Mouse (Mus musculus) midbrain, embryonic 12.5 days (tissue): Measurements from ENCODE around the gene Gns. TPM values are rescaled to one million over a fixed set of nuclear protein-coding genes. Genes with fewer than 3 reads are reported as not detected.

Experiments used
- ATAC-seq: fragments of 200-750 bp; cut with Nextera tagmentation; 2 replicates; pipeline ENCODE4 v1.8.0; 2017; ENCODE audit warnings: low read depth, moderate TSS enrichment, moderate library complexity; ENCODE audit not compliant: low FRiP score
- H3K27ac ChIP-seq: fragments of 300-500 bp; sonication (generic); replicated peaks from 2 replicates; pipeline ENCODE4 v1.5.1; 2016; ENCODE audit warnings: mild to moderate bottlenecking
- H3K27me3 ChIP-seq: fragments of 300-500 bp; sonication (generic); 2 replicates; pipeline ENCODE4 v1.6.1; 2016; ENCODE audit warnings: mild to moderate bottlenecking
- H3K36me3 ChIP-seq: fragments of 300-500 bp; sonication (generic); 2 replicates; pipeline ENCODE4 v1.6.1; 2016
- H3K4me1 ChIP-seq: fragments of 300-500 bp; sonication (generic); 2 replicates; pipeline ENCODE4 v1.6.1; 2016
- H3K4me2 ChIP-seq: fragments of 300-500 bp; sonication (generic); replicated peaks from 2 replicates; pipeline ENCODE4 v1.6.1; 2016; ENCODE audit warnings: mild to moderate bottlenecking, moderate library complexity
- H3K4me3 ChIP-seq: fragments of 300-500 bp; sonication (generic); 2 replicates; pipeline ENCODE4 v1.5.1; 2016; ENCODE audit warnings: mild to moderate bottlenecking
- H3K9ac ChIP-seq: fragments of 300-500 bp; sonication (generic); replicated peaks from 2 replicates; pipeline ENCODE4 v1.6.1; 2016; ENCODE audit warnings: mild to moderate bottlenecking, moderate library complexity
- H3K9me3 ChIP-seq: fragments of 300-500 bp; sonication (generic); 2 replicates; pipeline ENCODE4 v1.6.1; 2016; ENCODE audit warnings: mild to moderate bottlenecking
- WGBS: fragments of 180-500 bp; shearing (Covaris S2); methylation state at CpG from one replicate; pipeline ENCODE4 v1.1.7; 2016; 5-methylcytosine and 5-hydroxymethylcytosine counted together
- polyA plus RNA-seq: library from polyadenylated mRNA; unstranded; fragments of >200 nt; fragmentation: Nextera tagmentation; extraction: Ambion mirVana; gene quantifications from 2 replicates; pipeline ENCODE4 v1.2.1, GENCODE M21; 2016

Gene Gns
- polyA plus RNA-seq, 1 experiment from 2014 or later = 42.1 TPM

- Histone ChIP-seq H3K9me3 (no peaks in the 10 kb centered on the region), H3K27ac (no peak overlapping the region), H3K4me2 (no peak overlapping the region), H3K9ac (no peak overlapping the region), H3K27me3 (no peaks in the 10 kb centered on the region), H3K36me3 (no peaks in the 10 kb centered on the region), H3K4me1 (peaks cover 28% of the 10 kb centered on the region), H3K4me3 (no peak overlapping the region)
- 58% methylated on average over 5 of the region's 5 CpGs for WGBS
- ATAC-seq = no peak
Observed at GRCm38 (mm10) chr10:121427136-121427535, 62.2 kb downstream of the Gns start.

- Histone ChIP-seq H3K27ac (no peak overlapping the region), H3K4me2 (no peak overlapping the region), H3K4me3 (no peak overlapping the region), H3K36me3 (no peaks in the 10 kb centered on the region), H3K27me3 (no peaks in the 10 kb centered on the region), H3K4me1 (peaks cover 35% of the 10 kb centered on the region), H3K9me3 (no peaks in the 10 kb centered on the region), H3K9ac (no peak overlapping the region)
- whole genome bisulfite sequencing = 82% methylated on average over 15 of the region's 15 CpGs
- no peak for ATAC-seq
Observed at GRCm38 (mm10) chr10:121428011-121428711, 63.3 kb downstream of the Gns start.

- H3K9ac ChIP-seq = no peak overlapping the region
- H3K9me3 ChIP-seq = no peaks in the 10 kb centered on the region
- peaks cover 28% of the 10 kb centered on the region for H3K4me1 ChIP-seq
- WGBS = 61% methylated on average over 2 of the region's 2 CpGs
- no peaks in the 10 kb centered on the region for H3K27me3 ChIP-seq
- H3K4me3 ChIP-seq = no peak overlapping the region
- H3K27ac ChIP-seq = no peak overlapping the region
- no peaks in the 10 kb centered on the region for H3K36me3 ChIP-seq
- ATAC-seq = no peak
- H3K4me2 ChIP-seq = no peak overlapping the region
Observed at GRCm38 (mm10) chr10:121429089-121429488, 64.2 kb downstream of the Gns start.

- H3K9ac ChIP-seq = no peak overlapping the region
- H3K9me3 ChIP-seq = no peaks in the 10 kb centered on the region
- no peaks in the 10 kb centered on the region for H3K27me3 ChIP-seq
- no peak for ATAC-seq
- H3K4me2 ChIP-seq = no peak overlapping the region
- H3K4me1 ChIP-seq = peaks cover 26% of the 10 kb centered on the region
- no peaks in the 10 kb centered on the region for H3K36me3 ChIP-seq
- WGBS = 59% methylated on average over 8 of the region's 8 CpGs
- 0 out of 2 replicates have a peak overlapping the region, but pooled peaks have one; percentile 20 for H3K27ac ChIP-seq
- no peak overlapping the region for H3K4me3 ChIP-seq
Observed at GRCm38 (mm10) chr10:121429581-121429980, 64.7 kb downstream of the Gns start.

GRCm38 (mm10) chr10:121429981-121430682 lies 65.2 kb downstream of the Gns start:
- Histone ChIP-seq H3K9ac (peak overlapping the region; percentile 2; the same call in 1 of the 2 replicates), H3K4me1 (peaks cover 26% of the 10 kb centered on the region), H3K27me3 (no peaks in the 10 kb centered on the region), H3K27ac (0 out of 2 replicates have a peak overlapping the region, but pooled peaks have one; percentile 20), H3K9me3 (no peaks in the 10 kb centered on the region), H3K4me2 (no peak overlapping the region), H3K36me3 (no peaks in the 10 kb centered on the region), H3K4me3 (no peak overlapping the region)
- no peak for ATAC-seq
- WGBS = 32% methylated on average over 14 of the region's 14 CpGs

- no peak overlapping the region for H3K4me3 ChIP-seq
- 81% methylated on average over 15 of the region's 15 CpGs for WGBS
- ATAC-seq = no peak
- no peaks in the 10 kb centered on the region for H3K36me3 ChIP-seq
- no peaks in the 10 kb centered on the region for H3K9me3 ChIP-seq
- no peak overlapping the region for H3K27ac ChIP-seq
- no peaks in the 10 kb centered on the region for H3K27me3 ChIP-seq
- no peak overlapping the region for H3K9ac ChIP-seq
- H3K4me1 ChIP-seq = peaks cover 26% of the 10 kb centered on the region
- H3K4me2 ChIP-seq = no peak overlapping the region
Observed at GRCm38 (mm10) chr10:121430764-121431540, 66.1 kb downstream of the Gns start.

- no peaks in the 10 kb centered on the region for H3K27me3 ChIP-seq
- H3K27ac ChIP-seq = peak overlapping the region; percentile 0; the same call in 1 of the 2 replicates
- peaks cover 26% of the 10 kb centered on the region for H3K4me1 ChIP-seq
- H3K4me3 ChIP-seq = no peak overlapping the region
- no peaks in the 10 kb centered on the region for H3K36me3 ChIP-seq
- ATAC-seq = no peak
- no peak overlapping the region for H3K4me2 ChIP-seq
- WGBS = 51% methylated on average over 12 of the region's 12 CpGs
- H3K9ac ChIP-seq = no peak overlapping the region
- H3K9me3 ChIP-seq = no peaks in the 10 kb centered on the region
Observed at GRCm38 (mm10) chr10:121432041-121432634, 67.2 kb downstream of the Gns start.

- Histone ChIP-seq H3K9me3 (no peaks in the 10 kb centered on the region), H3K27ac (peak overlapping the region; percentile 47), H3K4me2 (no peak overlapping the region; the same call in 1 of the 2 replicates)
Observed at GRCm38 (mm10) chr10:121432635-121433280, 67.9 kb downstream of the Gns start.

GRCm38 (mm10) chr10:121434441-121435103 lies 69.7 kb downstream of the Gns start:
- Histone ChIP-seq H3K4me1 (peaks cover 20% of the 10 kb centered on the region), H3K4me2 (no peak overlapping the region), H3K27me3 (no peaks in the 10 kb centered on the region)

More at GRCm38 (mm10) chr10:121432635-121433280, 67.9 kb downstream of the Gns start:
- Histone ChIP-seq H3K4me3 (no peak overlapping the region), H3K36me3 (no peaks in the 10 kb centered on the region), H3K9ac (no peak overlapping the region; the same call in 1 of the 2 replicates), H3K27me3 (no peaks in the 10 kb centered on the region), H3K4me1 (peaks cover 26% of the 10 kb centered on the region)
- peak; percentile 41; the same call in 1 of the 2 replicates for ATAC-seq
- 14% methylated on average over 16 of the region's 16 CpGs for WGBS

GRCm38 (mm10) chr10:121435546-121436257 lies 70.8 kb downstream of the Gns start:
- H3K4me1 ChIP-seq = peaks cover 12% of the 10 kb centered on the region
- H3K36me3 ChIP-seq = no peaks in the 10 kb centered on the region
- no peak overlapping the region for H3K27ac ChIP-seq
- no peak overlapping the region for H3K9ac ChIP-seq
- H3K4me2 ChIP-seq = no peak overlapping the region
- no peaks in the 10 kb centered on the region for H3K27me3 ChIP-seq
- no peaks in the 10 kb centered on the region for H3K9me3 ChIP-seq
- no peak for ATAC-seq
- 68% methylated on average over 28 of the region's 28 CpGs for WGBS
- no peak overlapping the region for H3K4me3 ChIP-seq

More at GRCm38 (mm10) chr10:121434441-121435103, 69.7 kb downstream of the Gns start:
- Histone ChIP-seq H3K9ac (no peak overlapping the region), H3K36me3 (no peaks in the 10 kb centered on the region), H3K27ac (no peak overlapping the region), H3K4me3 (no peak overlapping the region), H3K9me3 (no peaks in the 10 kb centered on the region)
- ATAC-seq = no peak
- WGBS = 71% methylated on average over 15 of the region's 15 CpGs
